Mouse (Mus musculus): ENCODE measurements around the gene Slc25a47.

DNA sequence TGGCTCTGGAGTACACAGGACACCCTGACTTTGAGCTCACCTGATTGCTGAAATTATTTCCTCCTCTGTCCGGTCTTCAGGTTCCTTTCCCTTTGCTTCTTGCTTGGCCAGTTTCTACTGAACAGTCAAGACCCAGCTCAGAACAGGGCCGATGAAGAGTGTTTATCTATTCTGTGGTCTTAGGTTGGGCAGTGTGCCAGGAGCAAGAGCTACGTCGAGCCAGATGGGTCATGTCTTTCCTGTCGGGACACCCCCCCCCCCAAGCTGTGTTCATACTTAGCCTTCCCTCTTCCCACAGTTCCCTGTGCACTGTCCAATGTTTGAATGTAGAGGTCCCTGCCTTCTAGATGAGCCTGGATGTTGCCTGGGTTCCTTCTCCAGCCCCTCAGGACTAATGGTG lies 65.5 kb downstream of the Slc25a47 start:
- no peak for TF ChIP-seq CTCF (IDR thresholded peaks at IDR 0.05; ENCODE audit: extremely low read depth, insufficient read depth, low read length)
- no peak for TF ChIP-seq POLR2A (IDR thresholded peaks at IDR 0.05; ENCODE audit: extremely low read depth, insufficient read depth, low read length)
